Mouse (Mus musculus): ENCODE results near the gene Ski. TPM values are rescaled to one million over a fixed set of nuclear protein-coding genes. Genes with fewer than 3 reads are reported as not detected.

Ski gene
- total RNA-seq, 2 experiments from 2014 or later: 55.0 to 63.9 TPM

DNA sequence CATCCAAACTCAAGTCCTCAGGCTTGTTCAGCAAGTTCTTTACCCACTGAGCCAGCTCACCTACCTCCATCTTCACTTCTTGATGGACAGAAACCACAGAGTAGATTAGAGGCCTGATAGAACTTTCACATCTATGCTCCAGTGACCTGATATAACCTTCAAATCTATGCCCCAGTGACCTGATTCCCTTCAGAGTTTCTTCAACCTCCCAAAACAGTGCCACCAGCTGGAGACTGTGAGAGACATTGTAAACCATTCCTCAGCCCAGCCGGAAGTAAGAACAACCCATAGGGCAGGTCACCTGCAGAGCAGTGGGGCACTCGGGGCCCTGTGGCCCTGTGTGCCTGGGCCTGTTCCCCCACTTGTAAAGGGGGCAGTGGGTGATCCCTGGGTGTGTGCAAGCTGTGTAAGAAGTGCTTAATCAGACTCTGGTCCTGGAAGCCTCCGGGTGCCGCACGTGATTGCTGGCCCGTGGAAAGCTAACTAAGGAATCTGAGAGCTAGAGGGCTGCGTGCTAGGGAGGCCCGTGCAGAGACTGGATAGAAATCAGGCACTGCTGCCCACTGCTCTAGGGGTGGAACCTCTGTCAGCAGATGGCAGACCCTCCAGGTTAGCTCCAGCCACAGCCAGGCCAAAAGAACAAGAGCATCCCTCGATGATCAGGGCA lies 98.4 kb downstream of the Ski start:
- no peak for DNase-seq (ENCODE audit: low spot score)
- intact Hi-C loops (cut with DNase I): loop anchor here (10.0 kb wide), 1 partner anchor 121 kb away; the partner anchor contains the start of gene Faap20

DNA sequence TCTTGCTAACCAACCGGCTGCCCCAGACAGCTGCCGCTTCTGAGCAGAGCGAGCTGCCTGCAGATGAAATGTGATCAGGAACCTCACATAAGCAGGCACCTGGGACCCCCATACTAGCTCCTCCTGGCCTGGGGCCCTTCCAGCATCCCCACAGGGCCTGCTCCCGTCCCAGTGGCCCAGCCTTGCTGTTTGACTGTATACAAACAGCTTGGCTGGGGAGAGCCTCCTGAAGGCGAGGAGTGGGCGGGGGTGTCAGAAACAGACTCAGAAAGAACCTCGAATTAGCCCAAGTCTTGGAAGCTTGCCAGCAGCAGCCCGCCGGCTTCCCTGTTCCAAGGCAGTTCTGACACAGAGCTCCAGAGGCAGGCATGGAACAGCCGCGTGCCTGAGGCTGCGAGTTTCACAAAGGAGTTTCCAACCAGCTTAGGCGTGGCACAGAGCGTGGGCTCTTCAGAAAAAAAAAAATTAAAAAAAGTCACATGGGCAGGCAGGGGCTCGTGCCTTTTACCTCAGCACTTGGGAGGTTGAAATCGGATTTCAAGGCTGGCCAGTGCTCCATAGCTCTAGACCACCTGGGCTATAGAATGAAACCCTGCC lies 99.8 kb downstream of the Ski start:
- peak; percentile 63 for DNase-seq (ENCODE audit: low spot score)
- intact Hi-C loops (cut with DNase I): loop anchor here (10.0 kb wide), 1 partner anchor 122 kb away; the partner anchor contains the start of gene Faap20

DNA sequence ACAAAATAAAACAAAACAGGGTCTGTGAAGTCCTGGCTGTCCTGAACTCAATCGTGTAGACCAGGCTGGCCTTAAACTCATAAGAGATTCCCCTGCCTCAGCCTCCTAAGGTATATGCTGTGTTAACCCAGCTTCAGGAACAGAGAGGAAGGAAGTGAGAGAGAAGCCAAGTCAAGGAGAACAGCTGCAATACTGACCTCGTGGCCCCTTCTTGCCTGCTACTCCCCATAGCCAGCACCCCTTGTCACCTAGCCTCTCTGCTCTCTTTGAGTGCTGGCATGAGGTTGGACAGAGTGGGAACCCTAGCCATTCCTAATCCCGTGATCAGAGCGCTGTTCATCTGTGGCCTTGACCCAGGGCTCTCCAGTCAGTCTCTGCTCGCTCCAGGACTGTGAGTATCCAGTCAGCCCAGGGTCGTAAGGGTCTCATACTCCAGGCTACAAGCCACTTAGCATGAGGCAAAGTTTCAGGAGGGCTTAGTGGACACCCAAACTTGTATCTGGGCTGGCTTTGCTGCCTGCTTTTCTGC lies 100.4 kb downstream of the Ski start:
- intact Hi-C loops (cut with DNase I): loop anchor here (10.0 kb wide), 1 partner anchor 123 kb away; the partner anchor contains the start of gene Faap20

DNA sequence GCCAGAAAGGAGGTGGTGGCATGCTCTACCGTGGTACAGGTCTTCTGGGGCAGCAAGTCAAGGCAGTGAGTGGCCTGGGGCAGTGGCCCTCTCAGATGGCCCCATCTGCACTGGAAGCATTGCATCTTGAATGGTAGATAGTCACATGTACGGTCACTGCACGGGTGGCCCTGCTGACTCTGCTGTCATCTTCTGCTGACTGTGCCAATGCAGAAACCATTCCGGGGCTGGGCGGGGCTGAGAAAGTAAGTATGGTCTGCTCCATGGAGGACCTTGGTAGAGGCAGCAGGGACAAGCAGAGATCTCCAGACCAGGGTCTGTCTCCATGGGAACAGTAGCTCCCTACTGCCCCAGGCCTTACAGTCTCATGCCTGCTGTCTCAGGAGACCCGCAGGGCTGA lies 101.2 kb downstream of the Ski start:
- no peak for DNase-seq (ENCODE audit: low spot score)
- intact Hi-C loops (cut with DNase I): loop anchor here (10.0 kb wide), 1 partner anchor 124 kb away; the partner anchor contains the start of gene Faap20

More for the DNA sequence above, 100.4 kb downstream of the Ski start:
- DNase-seq (ENCODE audit: low spot score): no peak

DNA sequence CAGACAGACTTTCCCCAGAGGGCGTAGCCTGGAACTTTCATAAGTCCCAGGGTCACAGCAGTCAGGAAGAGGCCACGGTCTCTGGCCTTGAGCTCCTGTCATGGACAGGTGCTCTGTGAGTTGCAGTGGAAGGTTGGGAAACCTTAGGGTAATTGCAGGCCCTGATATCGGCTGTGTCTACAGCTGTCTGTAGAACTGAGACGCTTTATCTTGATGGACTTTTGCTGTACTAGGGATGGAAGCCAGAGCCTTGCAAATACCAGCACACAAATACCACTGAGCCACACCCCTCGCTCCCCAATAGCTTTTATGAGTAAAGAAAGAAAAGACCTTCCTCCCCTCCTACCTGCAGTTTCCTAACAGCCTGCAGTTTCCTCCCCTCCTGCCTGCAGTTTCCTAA lies 101.8 kb downstream of the Ski start:
- intact Hi-C loops (cut with DNase I): loop anchor here (10.0 kb wide), 1 partner anchor 124 kb away; the partner anchor contains the start of gene Faap20
- no peak for DNase-seq (ENCODE audit: low spot score)

DNA sequence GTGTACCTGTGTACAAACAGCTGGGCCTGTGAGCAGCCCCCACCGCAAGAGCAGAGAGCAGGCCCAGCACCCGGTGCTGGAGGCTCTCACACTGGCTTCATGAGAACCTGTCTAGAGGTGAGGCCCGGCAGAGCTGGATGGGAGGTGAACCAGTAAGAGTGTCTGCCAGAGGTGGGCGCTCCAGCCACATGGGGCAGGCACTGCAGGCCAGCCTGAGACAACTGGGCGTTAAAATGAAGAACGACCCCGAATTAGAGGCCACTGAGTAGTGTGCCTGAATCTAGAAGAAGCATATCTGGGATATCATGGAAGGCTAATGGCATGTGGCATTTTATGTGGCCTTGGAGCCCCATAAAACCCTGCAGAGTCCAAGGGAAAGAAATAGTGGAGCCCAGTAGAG lies 102.4 kb downstream of the Ski start:
- DNase-seq (ENCODE audit: low spot score): no peak
- intact Hi-C loops (cut with DNase I): loop anchor here (10.0 kb wide), 1 partner anchor 125 kb away; the partner anchor contains the start of gene Faap20

DNA sequence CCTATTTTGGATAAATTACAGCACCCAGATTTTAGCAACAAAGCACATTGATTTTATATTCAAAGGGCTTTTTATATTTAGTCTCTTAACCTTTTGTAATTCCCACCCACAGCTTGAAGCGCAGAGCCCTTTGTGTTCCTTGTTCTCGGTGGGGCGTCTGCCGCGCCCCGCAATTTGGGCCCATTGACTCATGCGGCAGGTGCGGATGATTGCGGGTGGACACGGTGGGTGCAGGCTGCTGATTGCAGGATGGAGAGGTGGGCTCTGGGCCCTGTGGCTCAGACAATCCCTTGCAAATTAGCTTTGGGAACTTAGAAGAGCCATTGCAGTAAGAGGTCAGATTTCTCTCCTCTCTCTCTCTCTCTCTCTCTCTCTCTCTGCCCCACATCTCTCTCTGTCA lies 104.1 kb downstream of the Ski start:
- no peak for DNase-seq (ENCODE audit: low spot score)
- intact Hi-C loops (cut with DNase I): no loop called here

DNA sequence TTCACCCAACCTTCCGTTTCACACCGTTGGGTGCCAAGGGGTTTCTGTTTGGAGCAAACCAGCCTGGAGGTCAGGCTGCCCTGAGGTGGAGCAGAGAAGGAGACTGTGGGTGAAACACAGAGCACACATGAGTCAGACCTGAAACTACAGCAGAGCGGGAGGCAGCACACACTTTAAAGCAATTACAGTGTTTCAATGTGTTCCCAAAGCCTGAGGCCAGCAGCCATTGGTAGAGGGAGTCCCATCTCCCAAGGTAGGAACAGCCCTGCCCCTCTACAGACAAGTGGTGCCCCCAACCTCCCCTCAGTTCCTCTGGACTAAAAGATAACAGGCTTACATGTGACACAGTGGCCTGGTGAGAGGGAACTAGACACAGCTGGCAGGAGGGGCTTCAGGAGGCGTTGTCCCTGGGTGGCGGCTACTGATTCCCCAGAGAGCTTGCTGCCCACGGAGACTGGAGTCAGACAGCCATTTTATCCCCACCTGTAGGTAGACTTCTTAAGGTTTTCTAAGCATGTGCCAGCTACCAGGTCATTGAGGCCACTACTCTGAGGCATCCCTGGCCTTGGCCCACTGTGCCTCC lies 104.9 kb downstream of the Ski start:
- DNase-seq (ENCODE audit: low spot score): no peak
- intact Hi-C loops (cut with DNase I): no loop called here

DNA sequence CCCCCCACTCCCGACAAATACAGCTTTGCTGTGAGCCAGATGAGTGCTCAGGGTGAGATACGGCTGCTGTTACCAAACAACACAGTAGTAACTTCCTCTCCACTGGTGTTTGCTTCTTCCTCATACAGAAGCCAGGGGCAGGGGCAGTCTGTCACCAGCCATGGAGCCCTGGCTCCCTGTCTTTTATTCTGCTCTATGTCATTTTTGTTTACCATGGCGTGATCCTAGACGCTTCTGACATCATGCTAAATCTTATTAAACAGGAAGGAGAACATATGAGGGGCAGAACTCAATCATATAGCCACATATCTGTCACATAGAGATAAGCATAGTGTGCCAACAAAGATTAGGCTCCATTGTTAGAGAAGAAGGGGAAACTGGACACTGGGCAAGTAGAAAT lies 105.8 kb downstream of the Ski start:
- intact Hi-C loops (cut with DNase I): no loop called here
- DNase-seq (ENCODE audit: low spot score): no peak

DNA sequence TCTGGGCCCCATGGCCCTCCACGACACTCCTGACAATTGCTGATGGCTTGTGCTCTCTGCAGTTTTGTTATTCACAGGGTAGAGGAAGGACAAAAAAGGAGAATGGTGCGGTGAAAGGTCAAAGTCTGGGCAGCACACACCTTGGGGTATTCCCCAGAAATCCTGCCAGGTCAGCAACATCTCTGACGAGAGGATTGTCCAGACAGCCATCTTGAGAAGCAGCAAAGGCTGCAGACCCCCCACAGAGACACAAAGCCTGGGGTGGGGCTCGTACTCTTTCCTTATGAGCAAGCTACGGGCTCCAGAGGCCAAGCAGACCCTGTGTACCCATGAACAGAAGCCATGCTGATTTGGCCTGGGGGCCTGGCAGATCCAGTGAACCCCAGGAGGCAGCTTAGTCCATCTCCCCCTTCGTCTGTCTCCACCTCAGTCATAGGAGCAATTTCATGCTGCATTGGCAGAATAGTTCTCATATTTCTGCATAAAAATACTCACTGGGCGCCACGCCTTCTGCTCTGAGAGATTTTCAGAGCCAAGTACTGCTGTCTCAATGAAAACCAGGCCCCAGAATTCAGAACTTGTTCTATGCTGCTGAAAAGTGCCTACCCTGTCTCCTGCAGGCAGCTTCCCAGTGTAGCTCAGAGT lies 108.5 kb downstream of the Ski start:
- intact Hi-C loops (cut with DNase I): no loop called here
- no peak for DNase-seq (ENCODE audit: low spot score)

DNA sequence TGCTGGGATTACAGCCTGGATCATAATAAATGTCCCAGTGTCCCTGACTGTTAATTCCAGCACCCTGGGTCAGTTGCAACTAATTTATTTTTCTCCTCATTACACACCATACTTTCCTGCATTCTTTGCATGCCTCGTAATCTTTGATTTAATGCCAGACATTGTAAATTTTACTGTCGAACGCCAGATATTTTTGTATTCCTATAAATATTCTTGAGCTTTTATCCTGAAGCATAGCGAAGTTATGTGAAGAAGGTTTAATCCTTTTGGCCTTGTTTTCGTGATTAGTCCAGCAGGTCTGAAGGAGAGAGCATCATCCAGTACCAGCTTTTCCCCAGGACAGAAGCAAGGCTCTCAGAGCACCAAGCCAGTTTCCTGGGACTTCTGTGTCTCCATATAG lies 112.9 kb downstream of the Ski start:
- no peak for DNase-seq (ENCODE audit: low spot score)
- intact Hi-C loops (cut with DNase I): no loop called here

DNA sequence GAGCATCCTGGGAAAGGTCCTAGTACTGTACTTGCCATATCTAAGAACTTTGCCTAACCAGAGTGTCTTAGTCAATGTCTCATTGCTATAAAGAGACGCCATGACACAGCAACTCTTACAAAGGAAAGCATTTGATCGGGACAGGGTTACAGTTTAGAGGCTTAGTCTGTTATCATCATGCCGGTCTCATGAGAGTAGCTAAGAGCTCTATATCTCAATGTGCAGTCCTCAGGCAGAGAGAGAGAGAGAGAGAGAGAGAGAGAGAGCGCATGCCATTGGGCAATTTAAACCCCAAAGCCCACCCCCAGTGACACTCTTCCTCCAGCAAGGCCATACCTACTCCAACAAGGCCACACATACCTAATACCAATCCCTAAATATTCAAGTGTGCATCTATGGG lies 114.5 kb downstream of the Ski start:
- intact Hi-C loops (cut with DNase I): no loop called here

More for the DNA sequence above, 114.5 kb downstream of the Ski start:
- DNase-seq (ENCODE audit: low spot score): no peak

Other genes with a start within 250 kb of the Ski start
- gene Plch2, start 165.8 kb downstream of the Ski start, total RNA-seq (2021): under 1 TPM in 1 of 2 experiments, not detected in 1; 0.08 TPM
- gene Pex10, start 155.6 kb downstream of the Ski start, total RNA-seq (2021): 10 to 100 TPM; 23.9 to 25.7 TPM
- 10 to 100 TPM; 66.1 to 68.7 TPM for gene Rer1, start 136.2 kb downstream of the Ski start, total RNA-seq (2021)
- gene Morn1, start 136.0 kb downstream of the Ski start, total RNA-seq (2021): 1 to 10 TPM; 1.1 to 1.3 TPM
- 10 to 100 TPM; 13.5 to 15.5 TPM for gene Faap20, start 27.2 kb upstream of the Ski start, total RNA-seq (2021)
- gene Prkcz, start 138.8 kb upstream of the Ski start, total RNA-seq (2021): 1 to 10 TPM; 1.7 to 2.3 TPM
- not detected for gene Gabrd, start 175.5 kb upstream of the Ski start, total RNA-seq (2021)
- gene Cfap74, start 186.6 kb upstream of the Ski start, total RNA-seq (2021): under 1 TPM in 1 of 2 experiments, not detected in 1; 0.36 TPM
- gene Tmem52, start 246.5 kb upstream of the Ski start, total RNA-seq (2021): 1 to 10 TPM; 7.1 to 8.1 TPM

Data from heart, postnatal 25 days (tissue).